Mouse (Mus musculus): Measurements from ENCODE around the gene 1700030J22Rik. TPM values are rescaled to one million over a fixed set of nuclear protein-coding genes. Genes with fewer than 3 reads are reported as not detected.

The 1700030J22Rik gene
- total and polyA plus RNA-seq, 3 experiments = 0.15 to 0.38 TPM; not detected in 1

GRCm38 (mm10) chr8:116951369-116951768 lies 27.4 kb downstream of the 1700030J22Rik start:
- H3K9ac ChIP-seq (ENCODE audit: control insufficient read depth, low read depth, low read length, poor library complexity, severe bottlenecking) = no peak overlapping the region
- TF ChIP-seq MXI1 (IDR thresholded peaks at IDR 0.05; ENCODE audit: low read depth, low read length) (no peak), JUND (IDR thresholded peaks at IDR 0.05; ENCODE audit: low read depth, low read length) (no peak), GABPA (IDR thresholded peaks at IDR 0.05; ENCODE audit: low read depth, low read length) (no peak), POLR2AphosphoS2 (IDR thresholded peaks at IDR 0.05; ENCODE audit: low read length) (no peak), MYC (IDR thresholded peaks at IDR 0.05; ENCODE audit: low read depth, low read length) (no peak), MAZ (IDR thresholded peaks at IDR 0.05; ENCODE audit: low read depth, low read length) (no peak), ZC3H11A (IDR thresholded peaks at IDR 0.05; ENCODE audit: low read depth, low read length) (no peak), RCOR1 (IDR thresholded peaks at IDR 0.05; ENCODE audit: low read depth, low read length) (no peak), POLR2A (IDR thresholded peaks at IDR 0.05; ENCODE audit: control insufficient read depth in 1 of 2, insufficient read depth in 1 of 2, low read depth in 1 of 2, low read length in 2 of 2, poor library complexity in 1 of 2) (no peak), UBTF (IDR thresholded peaks at IDR 0.05; ENCODE audit: borderline replicate concordance, insufficient read depth, low read depth, low read length) (no peak), CTCF (IDR thresholded peaks at IDR 0.05 in 2 of 3, conservative IDR thresholded peaks at IDR 0.05 in 1 of 3; ENCODE audit: control insufficient read depth in 1 of 3, insufficient read depth in 1 of 3, low read depth in 2 of 3, low read length in 3 of 3, poor library complexity in 1 of 3, severe bottlenecking in 1 of 3) (no peak), CHD2 (IDR thresholded peaks at IDR 0.05; ENCODE audit: low read length) (no peak), SIN3A (IDR thresholded peaks at IDR 0.05; ENCODE audit: low read length) (no peak), EP300 (IDR thresholded peaks at IDR 0.05; ENCODE audit: low read depth in 1 of 2, low read length in 2 of 2) (no peak)
- DNase-seq (ENCODE audit: low read depth, low spot score) = peak; percentile 9
- no peaks in the 10 kb centered on the region for H3K9me3 ChIP-seq (replicated peaks; ENCODE audit: insufficient read depth, low read length)
- peaks cover 0 to 13% of the 10 kb centered on the region in 2 experiments; a peak in 2 of 4 replicates for H3K36me3 ChIP-seq (ENCODE audit: control insufficient read depth in 1 of 2, insufficient read depth in 2 of 2, low read length in 2 of 2)
- H3K4me1 ChIP-seq (ENCODE audit: control insufficient read depth in 1 of 2, insufficient read depth in 2 of 2, low read length in 2 of 2) = peaks cover 2 to 11% of the 10 kb centered on the region in 2 experiments; a peak in 3 of 4 replicates
- no peak overlapping the region for H3K27ac ChIP-seq (ENCODE audit: control insufficient read depth, low read depth, low read length)
- no peaks in the 10 kb centered on the region for H3K27me3 ChIP-seq (ENCODE audit: control insufficient read depth in 1 of 2, insufficient read depth in 2 of 2, low read length in 2 of 2)
- peaks cover 22% of the 10 kb centered on the region for H3K79me2 ChIP-seq (ENCODE audit: control insufficient read depth, insufficient read depth, low read length, poor library complexity)
- no peak overlapping the region for H3K4me3 ChIP-seq (ENCODE audit: control insufficient read depth in 1 of 2, insufficient read depth in 1 of 2, low read depth in 2 of 2, low read length in 2 of 2)

- Histone ChIP-seq H3K9ac (ENCODE audit: control insufficient read depth, low read depth, low read length, poor library complexity, severe bottlenecking) (peak overlapping the region; percentile 44), H3K4me3 (ENCODE audit: control insufficient read depth in 1 of 2, insufficient read depth in 1 of 2, low read depth in 2 of 2, low read length in 2 of 2) (peak overlapping the region; percentile 8 to 13; a peak in 1 of 4 replicates), H3K9me3 (replicated peaks; ENCODE audit: insufficient read depth, low read length) (no peaks in the 10 kb centered on the region), H3K79me2 (ENCODE audit: control insufficient read depth, insufficient read depth, low read length, poor library complexity) (peaks cover 37% of the 10 kb centered on the region), H3K4me1 (ENCODE audit: control insufficient read depth in 1 of 2, insufficient read depth in 2 of 2, low read length in 2 of 2) (peaks cover 2 to 29% of the 10 kb centered on the region in 2 experiments), H3K27me3 (ENCODE audit: control insufficient read depth in 1 of 2, insufficient read depth in 2 of 2, low read length in 2 of 2) (no peaks in the 10 kb centered on the region), H3K36me3 (ENCODE audit: control insufficient read depth in 1 of 2, insufficient read depth in 2 of 2, low read length in 2 of 2) (peaks cover 0 to 26% of the 10 kb centered on the region in 2 experiments; a peak in 2 of 4 replicates), H3K27ac (ENCODE audit: control insufficient read depth, low read depth, low read length) (peak overlapping the region; percentile 88)
- peak; percentile 76 for DNase-seq (ENCODE audit: low read depth, low spot score)
- no peak for TF ChIP-seq BHLHE40 (IDR thresholded peaks at IDR 0.05; ENCODE audit: borderline replicate concordance, low read depth, low read length)
- TF ChIP-seq ETS1 (IDR thresholded peaks at IDR 0.05; ENCODE audit: low read depth, low read length) = peak; percentile 42; the same call in 1 of the 2 replicates
- TF ChIP-seq CTCF (IDR thresholded peaks at IDR 0.05 in 2 of 3, conservative IDR thresholded peaks at IDR 0.05 in 1 of 3; ENCODE audit: control insufficient read depth in 1 of 3, insufficient read depth in 1 of 3, low read depth in 2 of 3, low read length in 3 of 3, poor library complexity in 1 of 3, severe bottlenecking in 1 of 3) = no peak
- TF ChIP-seq TCF12 (IDR thresholded peaks at IDR 0.05; ENCODE audit: low read depth, low read length) = no peak
- TF ChIP-seq ZKSCAN1 (IDR thresholded peaks at IDR 0.05; ENCODE audit: low read depth, low read length) = no peak
- no peak for TF ChIP-seq RAD21 (IDR thresholded peaks at IDR 0.05; ENCODE audit: low read depth, low read length)
- TF ChIP-seq RCOR1 (IDR thresholded peaks at IDR 0.05; ENCODE audit: low read depth, low read length) = peak; percentile 64
- no peak for TF ChIP-seq SMC3 (IDR thresholded peaks at IDR 0.05; ENCODE audit: low read depth, low read length)
- TF ChIP-seq NELFE (IDR thresholded peaks at IDR 0.05; ENCODE audit: low read depth, low read length) = no peak
- TF ChIP-seq USF1 (IDR thresholded peaks at IDR 0.05; ENCODE audit: low read depth, low read length) = no peak
- peak; percentile 59 for TF ChIP-seq TAL1 (IDR thresholded peaks at IDR 0.05; ENCODE audit: low read length)
- no peak for TF ChIP-seq CHD1 (IDR thresholded peaks at IDR 0.05; ENCODE audit: low read depth, low read length)
- no peak for TF ChIP-seq USF2 (IDR thresholded peaks at IDR 0.05; ENCODE audit: borderline replicate concordance in 1 of 2, insufficient read depth in 1 of 2, low read depth in 1 of 2, low read length in 2 of 2)
- TF ChIP-seq HCFC1 (IDR thresholded peaks at IDR 0.05; ENCODE audit: low read depth, low read length) = 0 out of 2 replicates have a peak, but pooled peaks have one; percentile 23
- peak; percentile 60; the same call in 1 of the 2 replicates for TF ChIP-seq MXI1 (IDR thresholded peaks at IDR 0.05; ENCODE audit: low read depth, low read length)
- peak; percentile 74 for TF ChIP-seq GATA1 (IDR thresholded peaks at IDR 0.05; ENCODE audit: low read depth, low read length)
- peak; percentile 58; the same call in 1 of the 2 replicates for TF ChIP-seq SIN3A (IDR thresholded peaks at IDR 0.05; ENCODE audit: low read length)
- no peak for TF ChIP-seq MAFK (IDR thresholded peaks at IDR 0.05; ENCODE audit: borderline replicate concordance, low read depth, low read length)
- no peak for TF ChIP-seq GABPA (IDR thresholded peaks at IDR 0.05; ENCODE audit: low read depth, low read length)
- TF ChIP-seq E2F4 (IDR thresholded peaks at IDR 0.05; ENCODE audit: borderline replicate concordance, low read depth, low read length) = no peak
- no peak for TF ChIP-seq MYC (IDR thresholded peaks at IDR 0.05; ENCODE audit: low read depth, low read length)
- peak; percentile 73; the same call in 1 of the 2 replicates for TF ChIP-seq MAZ (IDR thresholded peaks at IDR 0.05; ENCODE audit: low read depth, low read length)
- TF ChIP-seq EP300 (IDR thresholded peaks at IDR 0.05; ENCODE audit: low read depth in 1 of 2, low read length in 2 of 2) = peak; percentile 58 to 71
- no peak for TF ChIP-seq CHD2 (IDR thresholded peaks at IDR 0.05; ENCODE audit: low read length)
- no peak for TF ChIP-seq KAT2A (conservative IDR thresholded peaks at IDR 0.05; ENCODE audit: low read depth, low read length)
Observed at GRCm38 (mm10) chr8:116947589-116947988, 31.2 kb downstream of the 1700030J22Rik start.

Data from MEL (cell line).